Mouse (Mus musculus) bone marrow macrophage, adult 2 months (primary cell): ENCODE measurements around the gene Sel1l3. TPM values are rescaled to one million over a fixed set of nuclear protein-coding genes. Genes with fewer than 3 reads are reported as not detected.

Experiments used
- H3K27ac ChIP-seq: 2 replicates; pipeline ENCODE4 v1.5.1; 2012; ENCODE audit warnings: low read depth, low read length; ENCODE audit not compliant: insufficient read depth
- H3K4me1 ChIP-seq: 2 replicates; pipeline ENCODE4 v1.6.1; 2012; ENCODE audit warnings: low read length; ENCODE audit not compliant: control insufficient read depth, insufficient read depth
- H3K4me3 ChIP-seq: 2 replicates; pipeline ENCODE4 v1.5.1; 2012; ENCODE audit warnings: mild to moderate bottlenecking, low read length, moderate library complexity; ENCODE audit not compliant: insufficient read depth
- CTCF ChIP-seq: IDR thresholded peaks from 2 replicates; pipeline ENCODE4 v1.5.1; 2012; ENCODE audit warnings: low read depth, mild to moderate bottlenecking, low read length, moderate library complexity
- POLR2A ChIP-seq: IDR thresholded peaks from 2 replicates; pipeline ENCODE4 v1.6.1; 2012; ENCODE audit warnings: mild to moderate bottlenecking, low read depth, low read length, borderline replicate concordance
- polyA plus RNA-seq: library from polyadenylated mRNA; stranded (reverse); fragments of >200 nt; gene quantifications from 2 replicates; pipeline ENCODE4 v1.2.4, GENCODE M21; 2012; ENCODE audit not compliant: missing spikeins, insufficient read depth, insufficient read length

Gene Sel1l3
- polyA plus RNA-seq, 1 experiment = 9.2 TPM

- no peak overlapping the region for H3K27ac ChIP-seq
- H3K4me3 ChIP-seq = no peak overlapping the region
- no peaks in the 10 kb centered on the region for H3K4me1 ChIP-seq
- TF ChIP-seq POLR2A = no peak
- TF ChIP-seq CTCF = no peak
These were observed 29.3 kb upstream of the Sel1l3 start for GRCm38 (mm10) chr5:53242865-53243499.

DNA sequence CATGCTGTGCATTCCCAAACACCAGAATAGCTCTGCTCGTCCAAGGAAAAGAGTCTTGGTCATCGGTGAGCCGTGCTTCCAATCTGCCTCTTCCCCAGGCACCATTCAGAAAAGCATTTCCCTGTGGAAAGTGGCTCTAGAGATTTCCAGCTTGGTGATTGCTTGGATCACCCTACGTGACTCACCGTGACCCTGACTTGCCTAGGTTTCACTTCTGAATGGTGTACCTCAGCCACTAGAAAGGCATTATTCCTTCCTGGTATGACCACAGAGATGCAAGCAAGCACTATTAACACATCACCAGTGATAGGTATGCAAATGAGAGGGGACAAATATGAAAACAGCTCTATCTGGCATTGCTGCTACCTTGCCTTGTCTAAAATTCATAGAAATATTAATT is 28.2 kb upstream of the Sel1l3 start:
- TF ChIP-seq POLR2A = no peak
- no peak for TF ChIP-seq CTCF

GRCm38 (mm10) chr5:53241109-53241508 is 27.4 kb upstream of the Sel1l3 start:
- no peak for TF ChIP-seq CTCF
- no peak for TF ChIP-seq POLR2A
- Histone ChIP-seq H3K27ac (no peak overlapping the region), H3K4me1 (peaks cover 2% of the 10 kb centered on the region; the same call in 1 of the 2 replicates), H3K4me3 (no peak overlapping the region)

More for the DNA sequence above, 28.2 kb upstream of the Sel1l3 start:
- no peak overlapping the region for H3K27ac ChIP-seq
- H3K4me1 ChIP-seq = no peaks in the 10 kb centered on the region
- no peak overlapping the region for H3K4me3 ChIP-seq

GRCm38 (mm10) chr5:53239831-53240440 is 26.2 kb upstream of the Sel1l3 start:
- no peak overlapping the region for H3K4me3 ChIP-seq
- H3K4me1 ChIP-seq = peaks cover 9% of the 10 kb centered on the region
- TF ChIP-seq POLR2A = no peak
- TF ChIP-seq CTCF = no peak
- no peak overlapping the region for H3K27ac ChIP-seq

DNA sequence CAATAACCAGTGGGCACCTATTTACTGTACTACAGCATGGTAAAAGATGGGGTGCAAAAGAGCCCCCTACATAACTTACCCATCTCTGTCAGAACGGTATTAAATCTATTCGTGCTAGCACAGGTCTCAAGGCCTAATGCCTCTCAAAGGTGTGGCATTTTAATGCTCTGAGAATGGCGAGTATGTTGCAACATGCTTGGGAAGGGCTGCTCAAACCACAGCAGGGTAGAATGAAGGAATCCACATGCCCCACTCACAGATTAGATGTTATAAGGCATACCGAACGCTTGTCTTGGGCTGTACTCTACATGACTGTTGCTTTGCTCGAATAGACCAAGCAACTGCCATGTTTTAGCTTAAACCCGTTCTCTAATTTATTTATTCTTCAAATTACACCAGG is 25.5 kb upstream of the Sel1l3 start:
- H3K4me1 ChIP-seq = peaks cover 9% of the 10 kb centered on the region
- no peak overlapping the region for H3K4me3 ChIP-seq
- no peak overlapping the region for H3K27ac ChIP-seq
- TF ChIP-seq POLR2A (no peak), CTCF (no peak)

GRCm38 (mm10) chr5:53238761-53239160 is 25.0 kb upstream of the Sel1l3 start:
- TF ChIP-seq POLR2A (no peak), CTCF (no peak)
- Histone ChIP-seq H3K4me1 (peaks cover 9% of the 10 kb centered on the region), H3K4me3 (no peak overlapping the region)

GRCm38 (mm10) chr5:53236749-53237148 is 23.0 kb upstream of the Sel1l3 start:
- peaks cover 9% of the 10 kb centered on the region for H3K4me1 ChIP-seq
- H3K4me3 ChIP-seq = no peak overlapping the region
- no peak overlapping the region for H3K27ac ChIP-seq
- no peak for TF ChIP-seq POLR2A
- TF ChIP-seq CTCF = no peak

More at GRCm38 (mm10) chr5:53238761-53239160, 25.0 kb upstream of the Sel1l3 start:
- H3K27ac ChIP-seq = no peak overlapping the region

DNA sequence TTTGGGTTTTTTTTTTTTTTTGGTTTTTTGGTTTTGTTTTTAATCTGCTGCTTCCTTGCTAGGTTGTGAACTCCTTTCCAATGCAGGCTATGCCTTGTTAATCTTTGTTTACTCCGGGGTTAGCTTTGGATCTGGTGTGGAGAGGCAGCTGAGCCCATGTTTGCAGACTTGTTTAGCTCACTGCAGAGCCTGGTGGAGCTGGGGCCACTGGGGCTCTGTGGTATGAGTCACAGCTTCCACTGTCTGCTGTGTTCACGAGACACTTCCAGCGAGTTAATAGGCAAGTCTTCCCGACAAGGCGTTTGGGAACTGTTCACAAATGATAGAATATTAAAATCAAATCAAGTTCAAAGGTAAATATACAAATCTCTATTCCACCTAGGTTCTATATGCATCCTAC is 22.4 kb upstream of the Sel1l3 start:
- no peak for TF ChIP-seq POLR2A
- H3K4me1 ChIP-seq = peaks cover 9% of the 10 kb centered on the region
- H3K4me3 ChIP-seq = no peak overlapping the region
- no peak overlapping the region for H3K27ac ChIP-seq

DNA sequence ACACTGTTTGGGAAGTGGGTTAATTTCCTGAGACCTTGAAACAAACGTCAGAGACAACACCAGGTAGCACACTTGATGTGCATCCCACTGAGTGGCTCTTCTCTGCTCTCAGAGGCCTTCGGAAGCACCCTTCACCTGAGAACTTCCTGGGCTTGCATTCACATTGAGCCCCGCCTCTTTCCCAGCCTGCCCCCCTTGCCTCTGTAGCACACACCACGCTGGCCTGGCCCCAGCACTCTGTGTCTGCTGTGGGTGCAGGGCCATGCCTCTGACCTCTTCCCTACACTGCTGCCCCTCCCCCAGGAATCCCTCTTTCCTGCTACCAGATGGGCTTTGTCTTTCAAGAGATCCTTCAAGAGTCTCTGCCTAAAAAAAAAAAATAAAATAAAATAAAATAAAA is 21.8 kb upstream of the Sel1l3 start:
- no peak for TF ChIP-seq CTCF
- TF ChIP-seq POLR2A = no peak

DNA sequence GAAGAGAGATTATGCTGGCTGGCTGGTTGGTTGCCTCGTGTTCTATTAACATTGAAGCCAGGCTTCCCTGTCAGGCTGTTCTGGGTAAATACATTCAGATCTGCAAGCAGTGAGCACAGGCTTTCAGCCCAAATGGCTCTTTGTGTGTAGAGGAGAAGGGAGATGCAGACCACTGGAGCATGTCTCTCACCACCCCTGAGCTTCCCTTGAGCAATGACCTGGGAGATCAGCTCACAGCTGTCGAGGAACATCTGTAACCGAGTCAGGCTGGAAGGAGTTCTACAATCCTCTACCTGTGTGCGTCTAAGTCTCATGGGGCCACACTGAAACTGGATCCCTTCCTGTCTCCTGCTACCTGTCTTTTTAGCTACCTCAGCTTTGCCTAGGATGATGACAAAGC is 16.8 kb upstream of the Sel1l3 start:
- Histone ChIP-seq H3K4me3 (no peak overlapping the region), H3K4me1 (peaks cover 2% of the 10 kb centered on the region), H3K27ac (no peak overlapping the region)
- TF ChIP-seq CTCF (no peak), POLR2A (no peak)

More for the DNA sequence above, 21.8 kb upstream of the Sel1l3 start:
- Histone ChIP-seq H3K4me1 (peaks cover 9% of the 10 kb centered on the region), H3K27ac (no peak overlapping the region), H3K4me3 (no peak overlapping the region)

DNA sequence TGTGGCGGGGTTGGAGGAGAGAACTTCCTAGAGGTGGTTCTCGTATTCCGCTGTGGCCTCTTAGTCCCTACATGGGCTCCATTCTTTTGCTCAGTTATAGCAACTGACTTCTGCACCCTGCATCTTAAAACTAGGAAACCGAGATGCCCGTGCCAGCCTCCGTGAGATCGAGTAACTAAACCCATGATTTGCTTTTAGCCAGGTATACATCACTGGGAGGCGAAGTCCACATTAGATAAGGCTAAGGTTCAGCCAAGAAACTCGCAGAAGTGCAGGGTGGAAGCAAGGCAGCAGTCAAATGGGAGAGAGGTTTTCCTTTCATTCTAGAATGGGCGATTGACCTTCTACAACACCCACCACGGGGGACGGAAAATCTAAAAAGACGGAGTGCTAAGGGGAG is 11.7 kb upstream of the Sel1l3 start:
- H3K4me1 ChIP-seq = no peaks in the 10 kb centered on the region
- TF ChIP-seq POLR2A (no peak), CTCF (no peak)
- no peak overlapping the region for H3K4me3 ChIP-seq
- H3K27ac ChIP-seq = no peak overlapping the region
